Mouse (Mus musculus): ENCODE results near the gene Ccdc122. TPM values are rescaled to one million over a fixed set of nuclear protein-coding genes. Genes with fewer than 3 reads are reported as not detected.

The Ccdc122 gene
- polyA plus RNA-seq, 1 experiment from 2014 or later: 2.3 TPM

Other genes starting within 250 kb of the Ccdc122 start
- 5.1 and 5.5 TPM in 2 replicates for gene Lacc1, start 132 bp downstream of the Ccdc122 start, polyA plus RNA-seq (2015; fragmentation: Nextera tagmentation; extraction: Ambion mirVana)
- 0.31 and 0.40 TPM in 2 replicates for gene Enox1, start 120.0 kb downstream of the Ccdc122 start, polyA plus RNA-seq (2015; fragmentation: Nextera tagmentation; extraction: Ambion mirVana)

Data from liver, embryonic 13.5 days (tissue).